25 mouse cellular contexts compared by ENCODE assay signal in genomic region chr11:30623218-30623617, GRCm38 (mm10). TPM values are rescaled to one million over a fixed set of nuclear protein-coding genes. Genes with fewer than 3 reads are reported as not detected.
DNase-seq lines count a peak whose midpoint lies in the region; ATAC-seq and TF ChIP-seq lines count a peak whose summit lies in the region.
"Had no signal": no experiment of that assay in that cellular context is flagged by ENCODE, and none has a peak within 500 bp of the region (broad histone marks: within the 10 kb centered on the region; RNA-seq: fewer than 3 reads in every experiment).

No protein-coding gene starts in this region.

- peak overlapping the region; percentile 76 for H3K27ac ChIP-seq in gastrocnemius, adult 2 months
- H3K27ac ChIP-seq in liver, embryonic 13.5 days = no peak overlapping the region
- H3K27ac ChIP-seq: forebrain, embryonic 12.5 days; forebrain, embryonic 15.5 days; heart, embryonic 15.5 days; hindbrain, embryonic 10.5 days; hindbrain, embryonic 13.5 days; intestine, embryonic 15.5 days had no signal

- H3K4me1 ChIP-seq in G1E (ENCODE audit: insufficient read depth, low read depth, low read length) = peaks cover 37% of the 10 kb centered on the region
- H3K4me1 ChIP-seq in liver, embryonic 13.5 days (replicated peaks) = peaks cover 30% of the 10 kb centered on the region
- H3K4me1 ChIP-seq: forebrain, embryonic 12.5 days; forebrain, embryonic 15.5 days; heart, embryonic 15.5 days; hindbrain, embryonic 10.5 days; hindbrain, embryonic 13.5 days; intestine, embryonic 15.5 days had no signal

- 55% methylated on average over 2 of the region's 2 CpGs for WGBS in liver, embryonic 13.5 days (ENCODE audit: insufficient replicate concordance)

- H3K4me3 ChIP-seq in gastrocnemius, adult 2 months = peak overlapping the region; percentile 13; the same call in 1 of the 2 replicates
- H3K4me3 ChIP-seq in G1E (ENCODE audit: low read depth, low read length) = no peak overlapping the region
- no peak overlapping the region for H3K4me3 ChIP-seq in liver, embryonic 13.5 days (replicated peaks)
- H3K4me3 ChIP-seq: forebrain, embryonic 12.5 days; forebrain, embryonic 15.5 days; heart, embryonic 12.5 days; heart, embryonic 15.5 days; hindbrain, embryonic 10.5 days; hindbrain, embryonic 13.5 days; intestine, embryonic 15.5 days had no signal

- H3K4me2 ChIP-seq in liver, embryonic 13.5 days = no peak overlapping the region
- H3K4me2 ChIP-seq: forebrain, embryonic 12.5 days; forebrain, embryonic 15.5 days; heart, embryonic 12.5 days; heart, embryonic 15.5 days; hindbrain, embryonic 13.5 days; intestine, embryonic 15.5 days had no signal

- H3K9ac ChIP-seq in liver, embryonic 13.5 days = no peak overlapping the region
- H3K9ac ChIP-seq: forebrain, embryonic 12.5 days; forebrain, embryonic 15.5 days; heart, embryonic 12.5 days; heart, embryonic 15.5 days; hindbrain, embryonic 13.5 days; intestine, embryonic 15.5 days had no signal

- intact Hi-C loops in gastrocnemius, adult 2 months (cut with DNase I) = no loop called here

- H3K36me3 ChIP-seq in G1E (replicated peaks) = no peaks in the 10 kb centered on the region
- H3K36me3 ChIP-seq in liver, embryonic 13.5 days = no peaks in the 10 kb centered on the region
- H3K36me3 ChIP-seq: forebrain, embryonic 12.5 days; forebrain, embryonic 15.5 days; heart, embryonic 12.5 days; hindbrain, embryonic 10.5 days; hindbrain, embryonic 13.5 days; intestine, embryonic 15.5 days had no signal

- DNase-seq in gastrocnemius, adult 2 months = no peak
- DNase-seq in gastrocnemius, adult 18-20 months (ENCODE audit: low spot score) = no peak
- no peak for DNase-seq in G1E (ENCODE audit: low spot score)
- DNase-seq in liver, embryonic 13.5 days = no peak
- DNase-seq in urinary bladder, adult 2 months (ENCODE audit: low spot score) = no peak
- no peak for DNase-seq in layer of hippocampus, adult 8-10 months (ENCODE audit: low spot score in 2 of 2)
- DNase-seq: adrenal gland, adult 8-10 months; adrenal gland, postnatal 25 days; B cell, adult 2 months; cerebellum, adult 11-12 months; cerebellum, adult 8-10 months; cerebellum, postnatal 14 days; heart, adult 18-20 months; heart, postnatal 10 days; heart, postnatal 36 days had no signal

- H3K9me3 ChIP-seq in G1E (replicated peaks) = no peaks in the 10 kb centered on the region
- no peaks in the 10 kb centered on the region for H3K9me3 ChIP-seq in liver, embryonic 13.5 days (replicated peaks)
- H3K9me3 ChIP-seq: forebrain, embryonic 12.5 days; forebrain, embryonic 15.5 days; heart, embryonic 12.5 days; heart, embryonic 15.5 days; hindbrain, embryonic 10.5 days; hindbrain, embryonic 13.5 days; intestine, embryonic 15.5 days had no signal

- ATAC-seq in G1E (ENCODE audit: extremely low read depth, insufficient number of reproducible peaks, low FRiP score, poor library complexity, severe bottlenecking) = peak; percentile 71
- ATAC-seq in liver, embryonic 13.5 days (ENCODE audit: low read depth) = peak; percentile 55
- ATAC-seq: activated CD4-positive, CD25-positive, alpha-beta regulatory T cell, adult 4 months; forebrain, embryonic 15.5 days; hindbrain, embryonic 16.5 days; intestine, embryonic 15.5 days had no signal

- H3K27me3 ChIP-seq in G1E (ENCODE audit: insufficient read depth, low read length) = no peaks in the 10 kb centered on the region
- H3K27me3 ChIP-seq in liver, embryonic 13.5 days = no peaks in the 10 kb centered on the region
- H3K27me3 ChIP-seq: CH12.LX; forebrain, embryonic 12.5 days; forebrain, embryonic 15.5 days; heart, embryonic 12.5 days; heart, embryonic 15.5 days; hindbrain, embryonic 13.5 days; intestine, embryonic 15.5 days had no signal

- no peak for TF ChIP-seq CTCF in gastrocnemius, adult 2 months (IDR thresholded peaks at IDR 0.05)
- no peak for TF ChIP-seq CTCF in G1E (IDR thresholded peaks at IDR 0.05; ENCODE audit: low read depth, low read length)

RNA-seq across cellular contexts. Expression of gene Acyp2, which starts 26.2 kb away (rescaled TPM):
- 100 to 1,000 TPM; 119 to 146 TPM for total RNA-seq in gastrocnemius, adult 2 months (2021)
- 100 to 1,000 TPM; 139 to 144 TPM for total RNA-seq in gastrocnemius, adult 18-20 months (2021)
- total RNA-seq in G1E (2014; fragmentation: Nextera tagmentation) = 1.8 TPM in 1 of 2 replicates, not detected in the other
- 5.8 and 6.0 TPM in 2 replicates for total RNA-seq in G1E (2017)
- 0.10 and 0.76 TPM in 2 replicates for polyA plus RNA-seq in G1E (2012)
- polyA plus RNA-seq in liver, embryonic 13.5 days (2015; fragmentation: Nextera tagmentation; extraction: Ambion mirVana) = 6.0 and 6.8 TPM in 2 replicates
- 34.8 and 35.4 TPM in 2 replicates for polyA plus RNA-seq in urinary bladder, adult 2 months (2012; rRNA removed)
- 10 to 100 TPM; 16.8 to 26.9 (median 23.3) TPM for total RNA-seq in layer of hippocampus, adult 8-10 months (2022)

Comparison
In these comparisons a context has a peak if more than half of its experiments do, and no peak if none do; other contexts are left out.
1. RNA of gene Acyp2, which starts 26.2 kb away (total RNA-seq): 119 to 146 TPM in gastrocnemius, adult 2 months and 139 to 144 TPM in gastrocnemius, adult 18-20 months; 16.8 to 26.9 TPM in layer of hippocampus, adult 8-10 months and 1.8 to 6.0 TPM in G1E; every median in the first group is over 4 times any median in the second.